Mouse (Mus musculus) small intestine, adult 2 months (tissue): ENCODE measurements around the gene Ms4a6c. TPM values are rescaled to one million over a fixed set of nuclear protein-coding genes. Genes with fewer than 3 reads are reported as not detected.
"Not testable (repeated sequence)": the region's sequence is repeated elsewhere in the genome, so short reads cannot be mapped to it uniquely, and the experiment has no call there.

Experiments
- H3K27ac ChIP-seq: fragments of 200-500 bp; 2 replicates; pipeline ENCODE4 v1.5.1; 2012; ENCODE audit warnings: low read depth, low read length, control low read depth, inconsistent platforms; ENCODE audit not compliant: insufficient read depth
- H3K27me3 ChIP-seq: fragments of 200-500 bp; 2 replicates; pipeline ENCODE4 v1.6.1; 2012; ENCODE audit warnings: mild to moderate bottlenecking, moderate library complexity, low read length, inconsistent platforms; ENCODE audit not compliant: control insufficient read depth, insufficient read depth
- H3K36me3 ChIP-seq: fragments of 200-500 bp; 2 replicates; pipeline ENCODE4 v1.6.1; 2012; ENCODE audit warnings: mild to moderate bottlenecking, low read length, control low read depth, inconsistent platforms; ENCODE audit not compliant: control insufficient read depth, insufficient read depth
- H3K4me1 ChIP-seq: fragments of 200-500 bp; 2 replicates; pipeline ENCODE4 v1.6.1; 2012; ENCODE audit warnings: low read length, inconsistent platforms, mixed read lengths; ENCODE audit not compliant: control insufficient read depth, insufficient read depth, insufficient read length
- H3K4me3 ChIP-seq: fragments of 200-500 bp; 2 replicates; pipeline ENCODE4 v1.5.1; 2012; ENCODE audit warnings: low read depth, mild to moderate bottlenecking, control low read depth, inconsistent platforms, low read length, moderate library complexity
- CTCF ChIP-seq: fragments of 200-500 bp; IDR thresholded peaks from 2 replicates; pipeline ENCODE4 v1.5.1; 2012; ENCODE audit warnings: low read depth, mild to moderate bottlenecking, control low read depth, inconsistent platforms, low read length, moderate library complexity, mixed read lengths; ENCODE audit not compliant: insufficient replicate concordance, insufficient read length; ENCODE audit errors: extremely low read depth
- POLR2A ChIP-seq: fragments of 200-500 bp; IDR thresholded peaks from 2 replicates; pipeline ENCODE4 v1.6.1; 2012; ENCODE audit warnings: low read depth, mild to moderate bottlenecking, control low read depth, inconsistent platforms, low read length, moderate library complexity
- WGBS: fragments of 180-500 bp; shearing (Covaris S2); methylation state at CpG from one replicate; pipeline ENCODE4 v1.1.7; 2018; 5-methylcytosine and 5-hydroxymethylcytosine counted together
- polyA plus RNA-seq: library from polyadenylated mRNA; depleted of rRNA; stranded (reverse); fragments of >200 nt; gene quantifications from 2 replicates; pipeline ENCODE4 v1.2.3, GENCODE M21; 2012

Ms4a6c gene
- polyA plus RNA-seq, 1 experiment = 1.6 TPM

- H3K27me3 ChIP-seq = no peaks in the 10 kb centered on the region
- no peak overlapping the region for H3K4me3 ChIP-seq
- no peak for TF ChIP-seq CTCF
- TF ChIP-seq POLR2A = no peak
- H3K36me3 ChIP-seq = no peaks in the 10 kb centered on the region
- H3K27ac ChIP-seq = no peak overlapping the region; the same call in 1 of the 2 replicates
- 90% methylated on average over 1 of the region's 1 CpGs for WGBS
- no peaks in the 10 kb centered on the region for H3K4me1 ChIP-seq
These were observed 17.4 kb downstream of the Ms4a6c start for GRCm38 (mm10) chr19:11486599-11486998.

- no peaks in the 10 kb centered on the region for H3K36me3 ChIP-seq
- peak overlapping the region; percentile 16; the same call in 1 of the 2 replicates for H3K27ac ChIP-seq
- TF ChIP-seq CTCF (no peak), POLR2A (no peak)
- H3K4me1 ChIP-seq = no peaks in the 10 kb centered on the region
- WGBS = 62% methylated on average over 4 of the region's 4 CpGs
- no peak overlapping the region for H3K4me3 ChIP-seq
- H3K27me3 ChIP-seq = no peaks in the 10 kb centered on the region
These were observed 22.4 kb downstream of the Ms4a6c start for GRCm38 (mm10) chr19:11491406-11492189.

GRCm38 (mm10) chr19:11492671-11493070 is 23.5 kb downstream of the Ms4a6c start:
- Histone ChIP-seq H3K4me3 (no peak overlapping the region), H3K36me3 (no peaks in the 10 kb centered on the region), H3K4me1 (no peaks in the 10 kb centered on the region), H3K27me3 (no peaks in the 10 kb centered on the region), H3K27ac (peak overlapping the region; percentile 27; the same call in 1 of the 2 replicates)
- TF ChIP-seq POLR2A = no peak
- TF ChIP-seq CTCF = no peak
- 91% methylated on average over 1 of the region's 1 CpGs for WGBS

GRCm38 (mm10) chr19:11494519-11494918 is 25.4 kb downstream of the Ms4a6c start:
- 74% methylated on average over 3 of the region's 3 CpGs for WGBS
- no peak for TF ChIP-seq CTCF
- TF ChIP-seq POLR2A = no peak
- no peaks in the 10 kb centered on the region for H3K4me1 ChIP-seq
- H3K27ac ChIP-seq = no peak overlapping the region
- H3K27me3 ChIP-seq = no peaks in the 10 kb centered on the region
- H3K36me3 ChIP-seq = no peaks in the 10 kb centered on the region
- H3K4me3 ChIP-seq = no peak overlapping the region

GRCm38 (mm10) chr19:11496361-11496760 is 27.2 kb downstream of the Ms4a6c start:
- H3K4me3 ChIP-seq = no peak overlapping the region
- no peak overlapping the region for H3K27ac ChIP-seq
- WGBS = 62% methylated on average over 6 of the region's 6 CpGs
- H3K4me1 ChIP-seq = no peaks in the 10 kb centered on the region
- H3K27me3 ChIP-seq = no peaks in the 10 kb centered on the region
- TF ChIP-seq POLR2A = no peak
- TF ChIP-seq CTCF = no peak
- no peaks in the 10 kb centered on the region for H3K36me3 ChIP-seq

- H3K27me3 ChIP-seq, H3K36me3 ChIP-seq, H3K4me3 ChIP-seq, H3K27ac ChIP-seq, H3K4me1 ChIP-seq: not testable (repeated sequence)
- WGBS = 72% methylated on average over 1 of the region's 1 CpGs
These were observed 28.1 kb downstream of the Ms4a6c start for GRCm38 (mm10) chr19:11497300-11497699.

- 75% methylated on average over 1 of the region's 1 CpGs for WGBS
- H3K27me3 ChIP-seq = no peaks in the 10 kb centered on the region
These were observed 31.6 kb downstream of the Ms4a6c start for GRCm38 (mm10) chr19:11500796-11501195.

GRCm38 (mm10) chr19:11501326-11501725 is 32.2 kb downstream of the Ms4a6c start:
- no peaks in the 10 kb centered on the region for H3K36me3 ChIP-seq
- H3K27me3 ChIP-seq = no peaks in the 10 kb centered on the region
- H3K4me1 ChIP-seq = no peaks in the 10 kb centered on the region
- H3K4me3 ChIP-seq = no peak overlapping the region
- H3K27ac ChIP-seq = no peak overlapping the region
- WGBS = 80% methylated on average over 4 of the region's 4 CpGs
- no peak for TF ChIP-seq POLR2A
- no peak for TF ChIP-seq CTCF

More at GRCm38 (mm10) chr19:11500796-11501195, 31.6 kb downstream of the Ms4a6c start:
- TF ChIP-seq CTCF (no peak), POLR2A (no peak)
- Histone ChIP-seq H3K27ac (no peak overlapping the region), H3K36me3 (no peaks in the 10 kb centered on the region), H3K4me1 (no peaks in the 10 kb centered on the region), H3K4me3 (no peak overlapping the region)
